Mouse (Mus musculus): ENCODE results near the gene P4ha1.

DNA sequence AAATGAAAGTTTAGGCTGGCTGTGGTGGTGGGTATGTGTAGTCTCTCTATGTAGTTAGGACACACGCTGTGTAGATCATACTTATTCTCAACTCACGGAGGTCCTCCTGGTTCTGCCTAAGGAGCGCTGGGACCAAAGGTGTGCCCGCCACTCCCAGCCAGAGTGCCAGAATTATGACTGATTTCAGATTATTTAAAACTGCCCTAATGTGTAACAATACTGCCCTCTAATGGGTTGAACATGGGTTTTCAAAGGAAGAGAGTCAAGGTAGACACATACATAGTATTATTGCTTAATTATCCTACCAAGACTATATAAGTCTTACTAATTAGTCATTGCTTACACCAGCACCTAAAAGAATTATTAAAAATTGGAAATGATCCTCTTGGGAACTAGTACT is 35.6 kb downstream of the P4ha1 start:
- 0 out of 2 replicates have a peak, but pooled peaks have one; percentile 1 for TF ChIP-seq CTCF (IDR thresholded peaks at IDR 0.05; ENCODE audit: borderline replicate concordance, extremely low read depth, insufficient read depth, insufficient read length)
- TF ChIP-seq POLR2A (IDR thresholded peaks at IDR 0.05; ENCODE audit: borderline replicate concordance, extremely low read depth, insufficient read depth, insufficient read length, poor library complexity, severe bottlenecking): no peak
